Mouse (Mus musculus): Measurements from ENCODE around the gene Spon1. TPM values are rescaled to one million over a fixed set of nuclear protein-coding genes. Genes with fewer than 3 reads are reported as not detected.
A peak's percentile ranks its signal among the peaks of the same experiment; 100 is the strongest.

Gene Spon1
- total RNA-seq, 2 experiments from 2014 or later, result not detected

- peak; percentile 92 for ATAC-seq (replicated peaks; ENCODE audit: low FRiP score, low TSS enrichment, poor library complexity, severe bottlenecking)
Observed at GRCm38 (mm10) chr7:113774039-113774438, 8.2 kb downstream of the Spon1 start.

GRCm38 (mm10) chr7:113774906-113775305 is 9.1 kb downstream of the Spon1 start:
- no peak for ATAC-seq (replicated peaks; ENCODE audit: low FRiP score, low TSS enrichment, poor library complexity, severe bottlenecking)

- ATAC-seq (replicated peaks; ENCODE audit: low FRiP score, low TSS enrichment, poor library complexity, severe bottlenecking), result no peak
Observed at GRCm38 (mm10) chr7:113778546-113778945, 12.7 kb downstream of the Spon1 start.

GRCm38 (mm10) chr7:113780286-113780685 is 14.5 kb downstream of the Spon1 start:
- ATAC-seq (replicated peaks; ENCODE audit: low FRiP score, low TSS enrichment, poor library complexity, severe bottlenecking), result no peak

GRCm38 (mm10) chr7:113791991-113792390 is 26.2 kb downstream of the Spon1 start:
- ATAC-seq (replicated peaks; ENCODE audit: low FRiP score, low TSS enrichment, poor library complexity, severe bottlenecking), result no peak

GRCm38 (mm10) chr7:113792871-113793270 is 27.1 kb downstream of the Spon1 start:
- no peak for ATAC-seq (replicated peaks; ENCODE audit: low FRiP score, low TSS enrichment, poor library complexity, severe bottlenecking)

GRCm38 (mm10) chr7:113795209-113795608 is 29.4 kb downstream of the Spon1 start:
- no peak for ATAC-seq (replicated peaks; ENCODE audit: low FRiP score, low TSS enrichment, poor library complexity, severe bottlenecking)

GRCm38 (mm10) chr7:113797134-113797533 is 31.3 kb downstream of the Spon1 start:
- ATAC-seq (replicated peaks; ENCODE audit: low FRiP score, low TSS enrichment, poor library complexity, severe bottlenecking), result no peak

- ATAC-seq (replicated peaks; ENCODE audit: low FRiP score, low TSS enrichment, poor library complexity, severe bottlenecking), result no peak
Observed at GRCm38 (mm10) chr7:113798605-113799255, 32.9 kb downstream of the Spon1 start.

GRCm38 (mm10) chr7:113809781-113810180 is 44.0 kb downstream of the Spon1 start:
- no peak for ATAC-seq (replicated peaks; ENCODE audit: low FRiP score, low TSS enrichment, poor library complexity, severe bottlenecking)

- no peak for ATAC-seq (replicated peaks; ENCODE audit: low FRiP score, low TSS enrichment, poor library complexity, severe bottlenecking)
Observed at GRCm38 (mm10) chr7:113811376-113812158, 45.8 kb downstream of the Spon1 start.

GRCm38 (mm10) chr7:113814101-113814779 is 48.4 kb downstream of the Spon1 start:
- no peak for ATAC-seq (replicated peaks; ENCODE audit: low FRiP score, low TSS enrichment, poor library complexity, severe bottlenecking)

- no peak for ATAC-seq (replicated peaks; ENCODE audit: low FRiP score, low TSS enrichment, poor library complexity, severe bottlenecking)
Observed at GRCm38 (mm10) chr7:113815726-113816125, 49.9 kb downstream of the Spon1 start.

GRCm38 (mm10) chr7:113816827-113817334 is 51.1 kb downstream of the Spon1 start:
- ATAC-seq (replicated peaks; ENCODE audit: low FRiP score, low TSS enrichment, poor library complexity, severe bottlenecking), result 0 out of 2 replicates have a peak, but pooled peaks have one; percentile 14

- peak; percentile 77 for ATAC-seq (replicated peaks; ENCODE audit: low FRiP score, low TSS enrichment, poor library complexity, severe bottlenecking)
Observed at GRCm38 (mm10) chr7:113818116-113818515, 52.3 kb downstream of the Spon1 start.

GRCm38 (mm10) chr7:113820213-113820612 is 54.4 kb downstream of the Spon1 start:
- ATAC-seq (replicated peaks; ENCODE audit: low FRiP score, low TSS enrichment, poor library complexity, severe bottlenecking), result no peak

- ATAC-seq (replicated peaks; ENCODE audit: low FRiP score, low TSS enrichment, poor library complexity, severe bottlenecking), result no peak
Observed at GRCm38 (mm10) chr7:113823026-113823425, 57.2 kb downstream of the Spon1 start.

GRCm38 (mm10) chr7:113824651-113825050 is 58.9 kb downstream of the Spon1 start:
- no peak for ATAC-seq (replicated peaks; ENCODE audit: low FRiP score, low TSS enrichment, poor library complexity, severe bottlenecking)

- no peak for ATAC-seq (replicated peaks; ENCODE audit: low FRiP score, low TSS enrichment, poor library complexity, severe bottlenecking)
Observed at GRCm38 (mm10) chr7:113825498-113826205, 59.9 kb downstream of the Spon1 start.

- ATAC-seq (replicated peaks; ENCODE audit: low FRiP score, low TSS enrichment, poor library complexity, severe bottlenecking), result peak; percentile 82
Observed at GRCm38 (mm10) chr7:113826510-113826909, 60.7 kb downstream of the Spon1 start.
